ENCODE assay signal across 8 mouse cellular contexts in genomic region chr2:165547410-165547809, GRCm38 (mm10). TPM values are rescaled to one million over a fixed set of nuclear protein-coding genes. Genes with fewer than 3 reads are reported as not detected.
DNase-seq lines count a peak whose midpoint lies in the region; ATAC-seq lines count a peak whose summit lies in the region.

No protein-coding gene starts in this region.

- peak; percentile 15 to 36 for DNase-seq in frontal cortex, adult 2 months (ENCODE audit: extremely low spot score in 1 of 2, low spot score in 1 of 2)
- DNase-seq in ovary, postnatal 14 days (ENCODE audit: low spot score), result peak; percentile 21
- DNase-seq in ovary, postnatal 10 days (ENCODE audit: low spot score), result no peak
- peak; percentile 68 for DNase-seq in embryo, embryonic 9.5 days (ENCODE audit: extremely low spot score)
- peak; percentile 62 to 74 for DNase-seq in layer of hippocampus, postnatal 10 days (ENCODE audit: low spot score in 2 of 2)
- peak; percentile 9 for DNase-seq in right cerebral cortex, postnatal 25 days

- no peak for ATAC-seq in frontal cortex, adult (ENCODE audit: low TSS enrichment)
- ATAC-seq in megakaryocyte, adult 5-6 weeks (ENCODE audit: poor library complexity, severe bottlenecking), result no peak

RNA-seq across cellular contexts. Expression of gene Slc2a10, which starts 43.8 kb away (rescaled TPM):
- polyA plus RNA-seq in frontal cortex, adult 2 months (2012; rRNA removed), result 1.4 and 2.0 TPM in 2 replicates
- total RNA-seq in layer of hippocampus, postnatal 10 days (2021), result 1 to 10 TPM in 1 of 2 experiments, under 1 TPM in 1; 0.96 to 1.7 TPM
- 0.05 TPM in 1 of 2 replicates, not detected in the other for total RNA-seq in megakaryocyte, adult 5-6 weeks (2015)
- total RNA-seq in megakaryocyte, adult 5-6 weeks (2017), result not detected in 2 replicates

RNA-seq across cellular contexts. Expression of gene Eya2, which starts 47.4 kb away (rescaled TPM):
- polyA plus RNA-seq in frontal cortex, adult 2 months (2012; rRNA removed), result 11.9 and 17.1 TPM in 2 replicates
- total RNA-seq in layer of hippocampus, postnatal 10 days (2021), result 1 to 10 TPM; 4.0 to 5.3 TPM
- total RNA-seq in megakaryocyte, adult 5-6 weeks (2015), result 1.1 and 2.3 TPM in 2 replicates
- total RNA-seq in megakaryocyte, adult 5-6 weeks (2017), result 0.55 and 1.3 TPM in 2 replicates

RNA-seq across cellular contexts. Expression of gene Trp53rka, which starts 54.3 kb away (rescaled TPM):
- polyA plus RNA-seq in frontal cortex, adult 2 months (2012; rRNA removed), result 24.6 and 27.4 TPM in 2 replicates
- total RNA-seq in layer of hippocampus, postnatal 10 days (2021), result 10 to 100 TPM; 19.5 to 23.3 TPM
- 3.9 and 5.7 TPM in 2 replicates for total RNA-seq in megakaryocyte, adult 5-6 weeks (2015)
- total RNA-seq in megakaryocyte, adult 5-6 weeks (2017), result 4.0 and 5.1 TPM in 2 replicates
